Mouse (Mus musculus) heart, embryonic 15.5 days (tissue): ENCODE results near the gene Rabep1. TPM values are rescaled to one million over a fixed set of nuclear protein-coding genes. Genes with fewer than 3 reads are reported as not detected.
"Not testable (repeated sequence)": the region's sequence is repeated elsewhere in the genome, so short reads cannot be mapped to it uniquely, and the experiment has no call there.

ENCODE experiments used
- ATAC-seq: fragments of 200-750 bp; cut with Nextera tagmentation; replicated peaks from 2 replicates; pipeline ENCODE4 v1.8.0; 2017; ENCODE audit warnings: low read depth, moderate TSS enrichment; ENCODE audit not compliant: insufficient number of reproducible peaks, insufficient read depth, low FRiP score
- H3K27ac ChIP-seq: fragments of 300-500 bp; sonication (generic); 2 replicates; pipeline ENCODE4 v1.5.1; 2015; ENCODE audit warnings: mild to moderate bottlenecking, inconsistent platforms
- H3K27me3 ChIP-seq: fragments of 300-500 bp; sonication (generic); 2 replicates; pipeline ENCODE4 v1.6.1; 2015; ENCODE audit warnings: inconsistent platforms
- H3K36me3 ChIP-seq: fragments of 300-500 bp; sonication (generic); 2 replicates; pipeline ENCODE4 v1.6.1; 2015; ENCODE audit warnings: mild to moderate bottlenecking, inconsistent platforms
- H3K4me1 ChIP-seq: fragments of 300-500 bp; sonication (generic); replicated peaks from 2 replicates; pipeline ENCODE4 v1.6.1; 2015; ENCODE audit warnings: inconsistent platforms
- H3K4me2 ChIP-seq: fragments of 300-500 bp; sonication (generic); 2 replicates; pipeline ENCODE4 v1.6.1; 2015; ENCODE audit warnings: inconsistent platforms, mild to moderate bottlenecking, moderate library complexity
- H3K4me3 ChIP-seq: fragments of 300-500 bp; sonication (generic); 2 replicates; pipeline ENCODE4 v1.5.1; 2015; ENCODE audit warnings: mild to moderate bottlenecking, inconsistent platforms
- H3K9ac ChIP-seq: fragments of 300-500 bp; sonication (generic); 2 replicates; pipeline ENCODE4 v1.6.1; 2015; ENCODE audit warnings: mild to moderate bottlenecking, inconsistent platforms
- H3K9me3 ChIP-seq: fragments of 300-500 bp; sonication (generic); replicated peaks from 2 replicates; pipeline ENCODE4 v1.6.1; 2016; ENCODE audit warnings: inconsistent platforms
- WGBS: fragments of 180-500 bp; shearing (Covaris S2); methylation state at CpG from one replicate; pipeline ENCODE4 v1.1.7; 2015; ENCODE audit warnings: mixed read lengths; 5-methylcytosine and 5-hydroxymethylcytosine counted together
- polyA plus RNA-seq: library from polyadenylated mRNA; unstranded; fragments of >200 nt; fragmentation: Nextera tagmentation; extraction: Ambion mirVana; gene quantifications from 2 replicates; pipeline ENCODE4 v1.2.1, GENCODE M21; 2015

Gene Rabep1
- polyA plus RNA-seq, 1 experiment from 2014 or later, result 29.1 TPM

DNA sequence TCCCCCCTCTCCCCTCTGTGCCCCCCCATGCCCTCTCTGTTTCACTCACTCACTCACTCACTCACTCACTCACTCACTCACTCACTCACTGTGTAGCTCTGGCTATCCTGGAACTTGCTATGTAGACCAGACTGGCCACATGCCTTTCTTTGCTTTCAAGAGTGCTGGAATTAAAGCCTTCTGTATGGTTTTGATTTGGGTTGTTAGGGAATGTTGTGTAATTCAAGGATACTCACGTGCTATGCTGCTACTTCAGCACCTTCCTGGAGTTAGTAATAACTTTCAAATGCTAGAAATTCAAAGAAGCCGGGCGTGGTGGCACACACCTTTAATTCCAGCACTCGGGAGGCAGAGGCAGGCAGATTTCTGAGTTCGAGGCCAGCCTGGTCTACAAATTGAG lies 53.6 kb downstream of the Rabep1 start:
- H3K36me3 ChIP-seq, result peaks cover 29% of the 10 kb centered on the region
- H3K27me3 ChIP-seq, H3K4me3 ChIP-seq, H3K4me2 ChIP-seq, H3K4me1 ChIP-seq, H3K27ac ChIP-seq, H3K9ac ChIP-seq, ATAC-seq, H3K9me3 ChIP-seq: not testable (repeated sequence)
- WGBS, result 93% methylated on average over 5 of the region's 5 CpGs

DNA sequence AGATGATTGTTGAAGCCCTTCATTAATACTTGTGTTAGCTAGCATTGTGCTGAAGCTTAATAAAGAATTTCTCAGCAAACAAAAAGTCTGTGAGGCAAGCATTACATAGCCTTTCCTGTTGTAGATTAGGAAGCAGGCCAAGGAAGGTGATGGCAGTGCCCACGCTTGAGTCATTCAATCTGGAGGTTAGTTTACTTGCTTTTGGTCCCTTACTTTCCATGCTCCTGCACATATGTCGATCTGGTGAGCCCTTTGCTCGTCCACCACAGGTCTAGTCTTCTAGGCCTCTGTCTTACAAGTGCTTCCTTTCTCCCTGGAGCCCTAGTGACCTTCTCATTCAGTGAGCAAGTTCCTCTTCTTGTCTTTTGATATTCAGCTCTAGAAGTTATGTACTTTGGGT lies 62.1 kb downstream of the Rabep1 start:
- no peak for ATAC-seq
- Histone ChIP-seq H3K9ac (no peak overlapping the region), H3K4me1 (no peaks in the 10 kb centered on the region), H3K27me3 (no peaks in the 10 kb centered on the region), H3K4me2 (no peak overlapping the region), H3K9me3 (no peaks in the 10 kb centered on the region), H3K4me3 (no peak overlapping the region), H3K36me3 (peaks cover 31% of the 10 kb centered on the region), H3K27ac (no peak overlapping the region)
- 77% methylated on average over 3 of the region's 3 CpGs for WGBS

DNA sequence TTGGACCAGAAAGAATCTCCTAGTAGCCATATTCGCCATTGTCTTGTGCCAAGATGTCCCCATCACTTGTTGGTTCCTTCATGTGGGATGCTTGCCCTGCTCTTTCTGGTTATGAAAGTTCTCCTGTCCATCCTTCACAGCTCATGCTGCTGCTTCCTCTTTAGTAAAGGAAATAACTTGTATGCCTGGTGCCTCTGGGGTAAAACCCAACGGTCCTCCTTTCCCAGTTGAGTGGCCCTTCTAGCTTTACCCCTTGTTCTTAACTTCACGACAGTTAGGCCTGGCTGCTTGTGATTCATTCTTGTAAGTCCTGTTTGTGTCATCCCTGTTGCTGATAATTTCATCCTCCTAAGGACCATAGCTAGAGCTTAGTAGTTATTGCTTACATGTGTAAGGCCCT lies 66.7 kb downstream of the Rabep1 start:
- 92% methylated on average over 3 of the region's 3 CpGs for WGBS
- H3K27ac ChIP-seq, result no peak overlapping the region
- no peak overlapping the region for H3K4me3 ChIP-seq
- no peaks in the 10 kb centered on the region for H3K27me3 ChIP-seq
- peaks cover 38% of the 10 kb centered on the region for H3K36me3 ChIP-seq
- no peak for ATAC-seq
- H3K4me1 ChIP-seq, result no peaks in the 10 kb centered on the region
- H3K9me3 ChIP-seq, result no peaks in the 10 kb centered on the region
- no peak overlapping the region for H3K4me2 ChIP-seq
- H3K9ac ChIP-seq, result no peak overlapping the region

DNA sequence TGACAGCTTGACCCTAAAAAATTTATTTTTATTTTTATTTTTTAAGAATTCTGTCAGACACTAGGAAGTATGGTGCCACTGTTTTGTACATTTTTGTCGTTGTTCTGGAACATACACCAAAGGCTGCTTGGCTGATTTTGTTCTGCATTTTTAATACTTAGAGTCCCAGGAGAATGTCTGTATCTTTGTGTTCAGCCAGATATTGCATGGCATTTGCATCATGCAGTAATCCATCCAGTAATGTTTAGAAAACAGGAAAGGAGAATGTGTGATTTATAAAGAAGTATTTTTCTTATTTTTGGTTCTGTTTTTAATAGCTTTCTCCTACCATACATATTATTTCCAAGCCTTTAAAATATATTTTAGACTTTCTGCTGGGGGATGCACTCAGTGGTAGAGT lies 67.3 kb downstream of the Rabep1 start:
- Histone ChIP-seq H3K27me3 (no peaks in the 10 kb centered on the region), H3K36me3 (peaks cover 38% of the 10 kb centered on the region), H3K4me3 (no peak overlapping the region), H3K9me3 (no peaks in the 10 kb centered on the region), H3K27ac (no peak overlapping the region), H3K9ac (no peak overlapping the region), H3K4me2 (no peak overlapping the region), H3K4me1 (no peaks in the 10 kb centered on the region)
- WGBS, result 88% methylated on average over 1 of the region's 1 CpGs
- no peak for ATAC-seq

DNA sequence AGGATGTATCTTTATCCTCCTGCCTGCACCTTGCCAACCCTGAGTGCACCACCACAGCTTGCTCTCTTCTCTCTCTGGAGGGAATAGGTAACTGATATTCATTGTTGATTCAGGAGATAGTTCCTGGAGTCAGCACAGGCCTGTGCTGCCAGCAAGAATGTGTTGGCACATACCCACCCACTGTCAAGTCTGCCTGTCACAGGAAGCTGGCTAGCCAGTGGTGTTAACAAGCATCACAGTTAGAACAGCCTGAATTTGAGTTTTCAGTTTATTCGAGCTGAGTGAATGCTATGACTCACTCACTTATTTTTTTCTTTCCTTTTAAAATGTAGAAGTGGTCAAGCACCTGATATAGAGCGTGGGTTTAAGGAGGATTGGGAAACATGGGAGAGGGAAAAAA lies 73.3 kb downstream of the Rabep1 start:
- Histone ChIP-seq H3K9ac (no peak overlapping the region), H3K4me3 (no peak overlapping the region), H3K4me1 (no peaks in the 10 kb centered on the region), H3K27ac (no peak overlapping the region), H3K36me3 (peaks cover 47% of the 10 kb centered on the region), H3K27me3 (no peaks in the 10 kb centered on the region), H3K4me2 (no peak overlapping the region), H3K9me3 (no peaks in the 10 kb centered on the region)
- no peak for ATAC-seq
- 77% methylated on average over 2 of the region's 2 CpGs for WGBS

DNA sequence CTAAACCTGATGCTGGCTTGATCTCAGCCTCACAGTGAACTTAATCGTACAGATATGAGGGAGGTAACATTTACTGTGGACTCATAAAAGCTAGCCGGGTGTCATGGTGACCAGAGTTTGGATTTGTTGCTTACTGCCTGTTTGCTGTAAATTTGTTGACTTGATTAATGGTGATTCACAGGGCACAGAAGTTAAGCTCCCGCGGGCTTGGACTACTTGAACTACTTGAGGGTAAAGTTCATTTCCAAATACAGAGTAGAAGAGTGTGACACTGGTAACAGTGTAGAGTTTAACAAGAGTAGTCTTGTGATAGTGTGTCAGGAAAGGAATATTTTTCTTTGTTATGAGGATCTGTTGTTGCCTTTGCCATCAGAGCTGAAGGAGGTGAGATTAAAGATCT lies 74.9 kb downstream of the Rabep1 start:
- no peak overlapping the region for H3K9ac ChIP-seq
- H3K9me3 ChIP-seq, result no peaks in the 10 kb centered on the region
- no peak overlapping the region for H3K4me3 ChIP-seq
- H3K27ac ChIP-seq, result no peak overlapping the region
- H3K4me2 ChIP-seq, result no peak overlapping the region
- 83% methylated on average over 4 of the region's 4 CpGs for WGBS
- no peaks in the 10 kb centered on the region for H3K4me1 ChIP-seq
- H3K27me3 ChIP-seq, result no peaks in the 10 kb centered on the region
- ATAC-seq, result no peak
- peaks cover 56% of the 10 kb centered on the region for H3K36me3 ChIP-seq

DNA sequence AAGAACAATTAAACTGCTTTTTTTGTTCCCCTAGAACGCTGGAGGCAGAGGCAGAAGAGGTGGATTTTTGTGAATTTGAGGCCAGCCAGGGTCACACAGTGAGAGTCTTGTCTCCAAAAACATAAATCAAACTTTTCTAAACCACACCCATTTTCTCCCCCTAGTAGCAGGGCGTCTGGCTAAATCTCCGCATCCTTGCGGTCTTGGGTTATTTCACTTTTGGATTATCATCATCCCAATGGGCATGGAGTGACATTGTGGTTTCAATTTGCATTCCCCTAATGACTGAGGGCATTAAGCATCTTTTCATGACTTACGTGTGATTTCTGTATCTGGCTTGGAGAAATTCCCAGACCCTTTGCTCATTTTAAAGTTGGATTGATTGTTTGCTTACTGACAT lies 86.9 kb downstream of the Rabep1 start:
- H3K9ac ChIP-seq, result no peak overlapping the region
- no peak overlapping the region for H3K4me3 ChIP-seq
- 90% methylated on average over 5 of the region's 5 CpGs for WGBS
- H3K9me3 ChIP-seq, result no peaks in the 10 kb centered on the region
- H3K27ac ChIP-seq, result no peak overlapping the region
- no peaks in the 10 kb centered on the region for H3K4me1 ChIP-seq
- no peak for ATAC-seq
- H3K27me3 ChIP-seq, result no peaks in the 10 kb centered on the region
- peaks cover 34% of the 10 kb centered on the region for H3K36me3 ChIP-seq
- no peak overlapping the region for H3K4me2 ChIP-seq

DNA sequence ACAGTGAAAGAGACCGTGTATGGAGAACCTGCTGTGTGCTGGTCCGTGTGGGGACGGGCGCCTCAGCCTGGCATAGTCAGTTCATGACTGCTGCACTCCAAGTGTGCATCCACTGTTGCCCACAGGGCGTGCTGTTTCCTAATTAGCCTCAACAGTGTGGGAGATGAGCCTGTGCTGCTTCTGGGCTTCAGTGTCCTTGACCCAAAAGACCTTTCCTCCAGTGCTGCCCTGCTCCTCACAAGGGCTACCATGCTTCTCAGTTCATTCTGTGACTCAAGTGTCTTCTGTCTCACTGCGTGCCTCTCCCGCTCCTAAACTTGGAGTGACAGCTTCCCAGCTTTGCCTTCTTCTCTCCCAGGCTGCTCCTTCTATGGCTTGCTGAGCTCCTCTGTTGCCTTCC lies 90.7 kb downstream of the Rabep1 start:
- no peaks in the 10 kb centered on the region for H3K27me3 ChIP-seq
- no peak overlapping the region for H3K9ac ChIP-seq
- H3K4me2 ChIP-seq, result no peak overlapping the region
- no peaks in the 10 kb centered on the region for H3K4me1 ChIP-seq
- peaks cover 56% of the 10 kb centered on the region for H3K36me3 ChIP-seq
- H3K27ac ChIP-seq, result no peak overlapping the region
- ATAC-seq, result no peak
- no peaks in the 10 kb centered on the region for H3K9me3 ChIP-seq
- no peak overlapping the region for H3K4me3 ChIP-seq
- 92% methylated on average over 7 of the region's 7 CpGs for WGBS

DNA sequence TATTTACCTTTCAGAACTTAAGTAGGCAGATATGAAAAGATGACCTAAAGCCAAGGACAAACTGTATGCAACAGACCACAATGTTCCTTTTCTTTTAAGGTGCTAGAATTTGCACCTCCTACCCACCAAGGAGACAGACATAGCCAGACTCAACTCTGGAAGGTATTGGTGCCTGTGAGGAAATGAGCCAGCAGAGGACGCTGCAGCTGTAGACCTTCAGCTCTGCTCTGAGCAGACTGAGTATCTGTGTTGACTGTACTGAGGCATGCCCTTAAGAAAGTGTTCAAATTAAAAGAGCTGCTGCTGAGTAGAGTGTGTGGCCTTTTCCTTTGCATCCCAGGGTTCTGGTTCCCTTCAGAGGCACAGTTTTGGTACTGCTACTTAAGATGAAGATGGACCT lies 98.0 kb downstream of the Rabep1 start:
- H3K4me2 ChIP-seq, result no peak overlapping the region
- H3K9ac ChIP-seq, result no peak overlapping the region
- ATAC-seq, result no peak
- 82% methylated on average over 1 of the region's 1 CpGs for WGBS
- H3K36me3 ChIP-seq, result peaks cover 79% of the 10 kb centered on the region
- H3K4me3 ChIP-seq, result no peak overlapping the region
- no peaks in the 10 kb centered on the region for H3K9me3 ChIP-seq
- no peaks in the 10 kb centered on the region for H3K27me3 ChIP-seq
- H3K27ac ChIP-seq, result no peak overlapping the region
- H3K4me1 ChIP-seq, result no peaks in the 10 kb centered on the region

DNA sequence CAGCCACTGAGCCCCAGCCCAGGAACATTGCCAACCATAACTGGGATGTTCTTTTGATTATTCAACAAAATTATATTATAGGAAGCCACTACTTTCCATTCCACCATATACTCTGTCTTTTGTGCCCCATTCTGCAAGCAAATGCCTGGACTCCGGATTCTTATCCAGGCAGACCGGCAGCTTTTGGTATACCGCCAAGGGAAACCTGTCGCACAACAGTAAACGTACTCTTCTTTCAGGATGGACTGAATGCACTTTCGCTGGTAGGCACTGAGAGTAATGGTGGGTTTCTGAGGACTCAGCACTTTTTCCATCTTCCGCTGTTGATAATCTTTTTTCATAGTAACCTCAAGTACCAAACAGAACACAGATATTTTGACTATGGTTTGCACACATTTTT lies 99.1 kb downstream of the Rabep1 start:
- ATAC-seq, result no peak
- 91% methylated on average over 7 of the region's 7 CpGs for WGBS
- Histone ChIP-seq H3K4me1 (no peaks in the 10 kb centered on the region), H3K27ac (no peak overlapping the region), H3K36me3 (peaks cover 79% of the 10 kb centered on the region), H3K4me3 (no peak overlapping the region), H3K9me3 (no peaks in the 10 kb centered on the region), H3K27me3 (no peaks in the 10 kb centered on the region), H3K4me2 (no peak overlapping the region), H3K9ac (no peak overlapping the region)

DNA sequence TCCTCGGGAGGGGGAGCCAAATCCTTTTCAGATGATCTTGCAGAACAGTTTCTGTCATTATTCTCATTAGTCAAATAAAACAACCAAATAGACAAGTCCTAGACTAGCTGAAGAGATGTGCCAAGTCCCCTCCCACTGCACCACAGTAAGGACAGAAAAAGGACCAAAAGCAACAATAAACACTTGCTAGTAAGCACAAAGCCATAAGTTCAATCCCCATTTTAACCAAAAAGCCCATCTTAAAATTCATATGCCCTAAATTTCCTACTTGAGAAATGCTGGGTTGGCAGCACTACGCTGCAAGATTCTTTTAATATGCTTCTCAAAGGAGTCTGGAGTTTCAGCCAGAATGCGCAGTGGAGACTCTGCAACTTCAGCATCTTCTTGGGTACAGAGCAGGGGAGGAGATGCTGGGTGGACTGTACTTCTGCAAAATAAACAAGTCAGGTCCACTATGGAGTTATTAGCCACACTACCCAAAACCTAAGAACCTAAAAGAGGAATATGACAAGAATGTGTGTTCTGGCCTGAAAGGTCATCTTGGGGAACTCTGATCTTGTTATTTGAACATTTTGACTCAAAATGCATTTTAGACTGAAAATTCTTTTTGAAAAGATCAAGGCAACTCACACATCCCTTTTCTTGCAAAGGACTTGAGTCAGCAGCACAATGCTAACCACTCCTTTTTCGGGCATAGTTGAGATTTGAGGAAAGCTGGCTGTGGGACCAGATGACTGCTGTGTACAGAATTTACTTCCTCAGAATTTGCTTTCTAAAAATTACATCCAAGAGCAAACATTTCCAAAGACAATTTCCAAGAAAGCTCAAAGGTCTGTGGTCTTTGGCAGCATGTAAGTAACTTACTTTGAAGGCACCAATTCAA lies 100.6 kb downstream of the Rabep1 start:
- no peak for ATAC-seq
- Histone ChIP-seq H3K9me3 (no peaks in the 10 kb centered on the region), H3K27ac (no peak overlapping the region), H3K4me1 (no peaks in the 10 kb centered on the region), H3K36me3 (peaks cover 81% of the 10 kb centered on the region), H3K4me3 (no peak overlapping the region), H3K27me3 (no peaks in the 10 kb centered on the region), H3K9ac (no peak overlapping the region), H3K4me2 (no peak overlapping the region)
- 87% methylated on average over 4 of the region's 4 CpGs for WGBS

DNA sequence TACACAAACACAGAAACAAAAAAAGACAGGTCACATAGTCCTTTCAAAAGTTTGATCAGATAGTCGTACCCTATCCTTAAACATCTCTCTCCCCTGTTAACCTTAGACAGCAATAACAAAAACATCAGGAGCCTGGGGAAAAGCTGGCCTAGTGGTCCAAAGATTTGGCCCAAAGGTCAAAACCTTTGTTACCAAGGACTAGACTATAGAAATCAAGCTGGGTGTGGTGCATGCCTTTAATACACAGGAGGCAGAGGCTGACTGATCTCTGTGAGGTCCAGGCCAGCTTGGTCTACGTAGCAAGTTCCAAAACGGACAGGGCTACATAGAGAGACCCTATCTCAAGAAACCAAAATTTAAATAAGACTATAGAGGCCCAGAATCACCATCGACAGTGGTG lies 110.1 kb downstream of the Rabep1 start:
- ATAC-seq, result no peak
- Histone ChIP-seq H3K27ac (no peak overlapping the region), H3K4me1 (no peaks in the 10 kb centered on the region), H3K27me3 (no peaks in the 10 kb centered on the region), H3K4me2 (no peak overlapping the region), H3K4me3 (no peak overlapping the region), H3K36me3 (peaks cover 89% of the 10 kb centered on the region), H3K9ac (no peak overlapping the region), H3K9me3 (no peaks in the 10 kb centered on the region)
- WGBS, result 89% methylated on average over 4 of the region's 4 CpGs
